Mouse (Mus musculus) small intestine, adult 2 months (tissue): ENCODE data around the gene Mrps12.

Experiments
- CTCF ChIP-seq: fragments of 200-500 bp; IDR thresholded peaks from 2 replicates; pipeline ENCODE4 v1.5.1; 2012; ENCODE audit warnings: low read depth, mild to moderate bottlenecking, control low read depth, inconsistent platforms, low read length, moderate library complexity, mixed read lengths; ENCODE audit not compliant: insufficient replicate concordance, insufficient read length; ENCODE audit errors: extremely low read depth
- POLR2A ChIP-seq: fragments of 200-500 bp; IDR thresholded peaks from 2 replicates; pipeline ENCODE4 v1.6.1; 2012; ENCODE audit warnings: low read depth, mild to moderate bottlenecking, control low read depth, inconsistent platforms, low read length, moderate library complexity

- no peak for TF ChIP-seq POLR2A
- TF ChIP-seq CTCF = no peak
Measured at GRCm38 (mm10) chr7:28769414-28769958, 27.9 kb upstream of the Mrps12 start.
